Mouse (Mus musculus) kidney, embryonic 14.5 days (tissue): Measurements from ENCODE around the gene Tbr1. TPM values are rescaled to one million over a fixed set of nuclear protein-coding genes. Genes with fewer than 3 reads are reported as not detected.
A peak's percentile ranks its signal among the peaks of the same experiment; 100 is the strongest.

Experiments used
- ATAC-seq: fragments of 200-750 bp; cut with Nextera tagmentation; 2 replicates; pipeline ENCODE4 v1.8.0; 2017; ENCODE audit warnings: moderate number of reproducible peaks, mild to moderate bottlenecking, moderate TSS enrichment, moderate library complexity; ENCODE audit not compliant: low FRiP score, low TSS enrichment
- H3K27ac ChIP-seq: fragments of 300-500 bp; sonication (generic); 2 replicates; pipeline ENCODE4 v1.5.1; 2014; ENCODE audit warnings: low read depth, mild to moderate bottlenecking, low read length, moderate library complexity, mixed read lengths
- H3K27me3 ChIP-seq: fragments of 300-500 bp; sonication (generic); 2 replicates; pipeline ENCODE4 v1.6.1; 2014; ENCODE audit warnings: mild to moderate bottlenecking, low read length; ENCODE audit not compliant: control insufficient read depth, insufficient read depth
- H3K36me3 ChIP-seq: fragments of 300-500 bp; sonication (generic); 2 replicates; pipeline ENCODE4 v1.6.1; 2014; ENCODE audit warnings: low read length, mixed read lengths; ENCODE audit not compliant: control insufficient read depth, insufficient read depth
- H3K4me1 ChIP-seq: fragments of 300-500 bp; sonication (generic); 2 replicates; pipeline ENCODE4 v1.6.1; 2014; ENCODE audit warnings: low read length, mixed read lengths; ENCODE audit not compliant: control insufficient read depth, insufficient read depth
- H3K4me2 ChIP-seq: fragments of 300-500 bp; sonication (generic); replicated peaks from 2 replicates; pipeline ENCODE4 v1.6.1; 2014; ENCODE audit warnings: low read depth, mild to moderate bottlenecking, low read length
- H3K4me3 ChIP-seq: fragments of 300-500 bp; sonication (generic); 2 replicates; pipeline ENCODE4 v1.5.1; 2014; ENCODE audit warnings: mild to moderate bottlenecking, low read length
- H3K9ac ChIP-seq: fragments of 300-500 bp; sonication (generic); 2 replicates; pipeline ENCODE4 v1.6.1; 2014; ENCODE audit warnings: low read depth, mild to moderate bottlenecking, low read length, moderate library complexity
- H3K9me3 ChIP-seq: fragments of 300-500 bp; sonication (generic); 2 replicates; pipeline ENCODE4 v1.6.1; 2016; ENCODE audit warnings: low read length; ENCODE audit not compliant: control insufficient read depth
- WGBS: fragments of 180-500 bp; shearing (Covaris S2); extraction: QIAGEN DNeasy Blood & Tissue Kit; methylation state at CpG from one replicate; pipeline ENCODE4 v1.1.7; 2014; 5-methylcytosine and 5-hydroxymethylcytosine counted together
- polyA plus RNA-seq: library from polyadenylated mRNA; unstranded; fragments of >200 nt; fragmentation: Nextera tagmentation; extraction: Ambion mirVana; gene quantifications from 2 replicates; pipeline ENCODE4 v1.2.1, GENCODE M21; 2014

Gene Tbr1
- polyA plus RNA-seq, 1 experiment from 2014 or later = 0.05 TPM

DNA sequence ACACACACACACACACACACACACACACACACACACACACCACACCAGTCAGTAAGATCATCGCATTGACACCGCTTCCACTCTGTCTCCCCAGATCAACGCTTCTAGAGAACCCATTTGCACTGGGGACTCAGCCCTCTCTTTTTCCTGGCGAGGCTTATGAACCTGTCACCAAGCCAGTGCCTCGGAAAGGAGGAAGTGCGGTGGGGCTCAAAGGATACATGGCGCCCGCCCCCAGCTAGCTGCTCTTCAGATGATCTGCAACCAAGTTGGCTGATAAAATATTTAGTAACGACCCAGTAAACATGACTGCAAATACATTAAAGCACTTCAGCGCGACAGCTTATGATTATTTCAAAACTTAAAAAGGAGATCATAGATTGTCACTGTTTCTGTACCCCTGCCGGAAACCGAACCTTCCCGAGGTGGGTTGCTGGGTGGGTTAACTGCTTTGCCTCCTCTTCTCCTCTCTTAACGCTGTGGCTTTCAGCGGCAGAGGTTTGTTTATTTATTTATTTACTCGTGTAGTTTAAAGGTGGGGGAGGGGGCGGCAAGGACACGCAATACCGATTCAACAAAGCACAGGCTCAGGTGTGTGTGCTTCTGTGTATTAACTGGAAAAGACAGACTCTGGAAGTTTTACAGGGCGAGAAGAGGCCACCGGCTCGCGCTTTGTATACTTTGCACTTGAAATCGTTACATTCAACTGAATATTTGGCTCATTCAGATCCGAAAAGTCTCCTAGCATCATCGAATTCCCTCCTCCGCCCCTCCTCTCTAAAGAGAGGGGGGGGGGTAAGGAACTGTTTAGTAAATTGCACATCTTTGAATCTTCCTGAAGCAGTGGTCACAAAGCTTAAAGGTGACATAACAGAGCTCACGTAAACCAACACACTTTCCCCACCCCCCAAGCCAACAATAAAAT is 975 bp downstream of the Tbr1 start:
- no peak for ATAC-seq
- H3K4me2 ChIP-seq = no peak overlapping the region
- no peaks in the 10 kb centered on the region for H3K9me3 ChIP-seq
- peaks cover 53% of the 10 kb centered on the region for H3K27me3 ChIP-seq
- no peak overlapping the region for H3K27ac ChIP-seq
- 1% methylated on average over 29 of the region's 29 CpGs for WGBS
- H3K36me3 ChIP-seq = peaks cover 4% of the 10 kb centered on the region; the same call in 1 of the 2 replicates
- H3K4me1 ChIP-seq = no peaks in the 10 kb centered on the region
- no peak overlapping the region for H3K9ac ChIP-seq
- H3K4me3 ChIP-seq = no peak overlapping the region

DNA sequence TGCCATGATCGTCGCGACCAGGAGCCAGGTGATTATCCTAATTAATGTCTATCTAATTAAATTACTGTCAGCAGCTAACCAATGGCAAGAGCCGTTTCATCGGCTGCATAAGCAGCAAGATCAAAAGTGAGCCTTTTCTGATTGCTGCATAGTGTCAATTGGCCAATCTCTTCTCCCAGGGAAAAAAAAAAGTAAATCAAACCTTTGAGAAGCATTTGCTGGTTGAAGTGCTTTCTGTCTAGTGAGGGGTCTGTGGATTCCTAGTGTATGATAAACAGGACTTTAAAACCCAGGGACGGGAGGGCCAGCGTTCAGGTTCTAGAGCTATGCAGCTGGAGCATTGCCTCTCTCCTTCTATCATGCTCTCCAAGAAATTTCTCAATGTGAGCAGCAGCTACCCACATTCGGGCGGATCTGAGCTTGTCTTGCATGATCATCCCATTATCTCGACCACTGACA is 1.7 kb downstream of the Tbr1 start:
- no peaks in the 10 kb centered on the region for H3K9me3 ChIP-seq
- H3K4me3 ChIP-seq = no peak overlapping the region
- H3K4me2 ChIP-seq = no peak overlapping the region
- WGBS = 1% methylated on average over 10 of the region's 10 CpGs
- peaks cover 57% of the 10 kb centered on the region for H3K27me3 ChIP-seq
- H3K4me1 ChIP-seq = no peaks in the 10 kb centered on the region
- ATAC-seq = no peak
- no peak overlapping the region for H3K27ac ChIP-seq
- H3K9ac ChIP-seq = no peak overlapping the region
- peaks cover 4% of the 10 kb centered on the region; the same call in 1 of the 2 replicates for H3K36me3 ChIP-seq

DNA sequence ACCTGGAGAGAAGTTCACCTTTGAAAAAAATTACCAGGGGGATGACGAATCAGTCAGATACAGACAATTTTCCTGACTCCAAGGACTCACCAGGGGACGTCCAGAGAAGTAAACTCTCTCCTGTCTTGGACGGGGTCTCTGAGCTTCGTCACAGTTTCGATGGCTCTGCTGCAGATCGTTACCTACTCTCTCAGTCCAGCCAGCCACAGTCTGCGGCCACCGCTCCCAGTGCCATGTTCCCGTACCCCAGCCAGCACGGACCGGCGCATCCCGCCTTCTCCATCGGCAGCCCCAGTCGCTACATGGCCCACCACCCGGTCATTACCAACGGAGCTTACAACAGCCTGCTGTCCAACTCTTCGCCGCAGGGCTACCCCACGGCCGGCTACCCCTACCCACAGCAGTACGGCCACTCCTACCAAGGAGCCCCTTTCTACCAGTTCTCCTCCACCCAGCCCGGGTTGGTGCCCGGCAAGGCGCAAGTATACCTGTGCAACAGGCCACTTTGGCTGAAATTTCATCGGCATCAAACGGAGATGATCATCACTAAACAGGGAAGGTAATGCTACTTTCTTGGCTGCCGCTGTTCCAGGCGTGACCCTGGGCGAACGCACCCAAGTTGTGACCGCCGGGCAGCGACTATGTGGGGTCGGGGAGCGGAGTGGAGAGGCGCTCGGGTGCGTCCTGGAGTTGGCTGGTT is 2.3 kb downstream of the Tbr1 start:
- H3K4me3 ChIP-seq = peak overlapping the region; percentile 12; the same call in 1 of the 2 replicates
- H3K4me2 ChIP-seq = no peak overlapping the region
- peaks cover 63% of the 10 kb centered on the region for H3K27me3 ChIP-seq

DNA sequence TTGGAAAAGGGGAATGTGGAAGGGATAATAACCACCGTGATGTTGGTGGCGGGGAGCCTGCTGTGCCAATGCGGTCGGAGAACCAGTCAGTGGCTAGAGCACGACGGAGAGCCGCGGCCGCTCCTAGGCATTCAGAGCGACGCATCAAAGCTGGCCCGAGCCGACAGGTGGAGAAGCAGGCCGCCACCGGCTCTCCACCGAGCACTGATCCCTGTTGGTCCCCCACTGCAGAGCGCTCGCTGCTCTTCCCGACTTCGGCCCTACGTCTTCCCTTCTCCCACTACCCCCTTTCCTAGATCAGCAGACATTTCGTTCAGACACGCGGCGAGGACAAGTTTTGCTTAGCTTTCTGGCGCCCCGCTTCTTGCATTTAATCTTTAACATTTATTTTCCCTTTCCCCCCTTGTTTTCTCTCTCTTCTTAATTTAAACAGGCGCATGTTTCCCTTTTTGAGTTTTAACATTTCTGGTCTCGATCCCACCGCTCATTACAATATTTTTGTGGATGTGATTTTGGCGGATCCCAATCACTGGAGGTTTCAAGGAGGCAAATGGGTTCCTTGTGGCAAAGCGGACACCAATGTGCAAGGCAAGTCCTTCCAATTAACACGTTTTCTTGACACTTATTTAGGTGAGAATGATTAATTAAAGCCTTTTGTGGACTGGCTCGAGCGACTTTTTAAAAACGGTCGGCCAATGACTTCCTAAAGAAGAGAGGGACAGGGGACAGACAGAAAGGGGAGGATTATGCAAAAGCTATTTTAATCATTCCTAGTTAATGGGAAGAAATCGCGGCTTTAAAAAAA is 3.0 kb downstream of the Tbr1 start:
- H3K4me2 ChIP-seq = no peak overlapping the region
- peak overlapping the region; percentile 12; the same call in 1 of the 2 replicates for H3K4me3 ChIP-seq
- no peak overlapping the region for H3K9ac ChIP-seq
- no peaks in the 10 kb centered on the region for H3K9me3 ChIP-seq
- peaks cover 70% of the 10 kb centered on the region for H3K27me3 ChIP-seq
- no peaks in the 10 kb centered on the region for H3K4me1 ChIP-seq
- H3K27ac ChIP-seq = no peak overlapping the region
- ATAC-seq = 0 out of 2 replicates have a peak, but pooled peaks have one; percentile 41
- no peaks in the 10 kb centered on the region for H3K36me3 ChIP-seq
- WGBS = under 1% methylated on average over 39 of the region's 39 CpGs

More for the DNA sequence above, 2.3 kb downstream of the Tbr1 start:
- Histone ChIP-seq H3K27ac (no peak overlapping the region), H3K9ac (no peak overlapping the region), H3K36me3 (peaks cover 2% of the 10 kb centered on the region; the same call in 1 of the 2 replicates), H3K4me1 (no peaks in the 10 kb centered on the region), H3K9me3 (no peaks in the 10 kb centered on the region)
- WGBS = 1% methylated on average over 39 of the region's 39 CpGs
- peak; percentile 37; the same call in 1 of the 2 replicates for ATAC-seq

DNA sequence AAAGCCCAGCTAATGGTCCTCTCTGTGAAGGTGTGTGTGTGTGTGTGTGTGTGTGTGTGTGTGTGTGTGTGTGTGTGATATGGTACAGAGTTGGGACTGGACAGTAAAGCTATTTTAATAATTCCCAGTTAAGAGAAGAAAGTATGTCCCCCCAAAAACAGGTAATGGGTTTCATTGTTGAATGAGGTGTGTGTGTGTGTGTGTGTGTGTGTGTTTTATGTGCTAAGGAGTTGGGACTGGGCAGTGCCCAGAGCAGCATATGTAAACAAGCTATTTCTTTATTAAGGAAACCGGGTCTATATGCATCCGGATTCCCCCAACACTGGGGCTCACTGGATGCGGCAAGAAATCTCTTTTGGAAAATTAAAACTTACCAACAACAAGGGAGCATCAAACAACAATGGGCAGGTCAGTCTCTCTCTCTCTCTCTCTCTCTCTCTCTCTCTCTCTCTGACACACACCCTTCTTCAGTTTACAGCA is 3.7 kb downstream of the Tbr1 start:
- 2% methylated on average over 3 of the region's 3 CpGs for WGBS
- H3K4me1 ChIP-seq = no peaks in the 10 kb centered on the region
- H3K27me3 ChIP-seq = peaks cover 74% of the 10 kb centered on the region

DNA sequence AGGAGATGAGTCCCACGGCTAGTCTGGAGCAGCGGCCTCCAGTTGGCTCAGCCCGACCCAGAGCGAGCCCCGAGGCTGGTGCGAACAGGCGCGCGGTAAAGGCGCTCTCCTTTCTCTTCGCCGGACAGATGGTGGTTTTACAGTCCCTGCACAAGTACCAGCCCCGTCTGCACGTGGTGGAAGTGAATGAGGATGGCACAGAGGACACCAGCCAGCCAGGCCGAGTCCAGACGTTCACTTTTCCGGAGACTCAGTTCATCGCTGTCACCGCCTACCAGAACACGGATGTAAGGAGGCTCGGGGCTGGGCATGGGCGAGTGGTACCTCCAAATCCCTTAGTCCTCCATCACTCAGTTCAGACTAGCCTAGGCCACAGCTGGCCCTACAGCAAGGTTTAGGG is 4.4 kb downstream of the Tbr1 start:
- Histone ChIP-seq H3K9me3 (no peaks in the 10 kb centered on the region), H3K36me3 (no peaks in the 10 kb centered on the region), H3K4me2 (no peak overlapping the region), H3K27me3 (peaks cover 77% of the 10 kb centered on the region), H3K4me3 (no peak overlapping the region), H3K4me1 (no peaks in the 10 kb centered on the region), H3K27ac (no peak overlapping the region), H3K9ac (no peak overlapping the region)
- no peak for ATAC-seq
- WGBS = 0% methylated on average over 22 of the region's 22 CpGs

More for the DNA sequence above, 3.7 kb downstream of the Tbr1 start:
- no peak overlapping the region for H3K4me2 ChIP-seq
- H3K27ac ChIP-seq = no peak overlapping the region
- no peaks in the 10 kb centered on the region for H3K36me3 ChIP-seq
- no peak overlapping the region for H3K9ac ChIP-seq
- no peak overlapping the region for H3K4me3 ChIP-seq
- ATAC-seq = no peak
- H3K9me3 ChIP-seq = no peaks in the 10 kb centered on the region

DNA sequence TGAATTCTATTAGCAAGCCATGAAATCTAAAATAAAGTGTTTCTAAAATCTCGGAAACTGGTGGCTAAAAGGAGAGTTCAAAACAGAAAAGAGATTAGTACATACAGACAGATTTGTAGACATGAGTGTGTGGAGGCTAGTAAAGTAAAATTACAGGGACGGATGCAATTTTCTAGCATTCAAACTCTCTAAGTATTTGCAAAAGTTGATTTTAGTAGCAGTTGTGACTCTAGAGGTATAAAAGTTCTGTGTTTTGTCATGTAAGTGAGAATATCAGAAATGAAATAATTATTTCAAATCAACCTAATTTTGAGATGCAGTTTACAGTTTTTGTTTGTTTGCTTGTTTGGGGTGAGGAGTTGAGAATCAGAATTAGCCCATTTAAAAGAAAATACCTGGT is 5.1 kb downstream of the Tbr1 start:
- no peak overlapping the region for H3K9ac ChIP-seq
- H3K27ac ChIP-seq = no peak overlapping the region
- H3K9me3 ChIP-seq = no peaks in the 10 kb centered on the region
- H3K4me2 ChIP-seq = no peak overlapping the region
- H3K4me1 ChIP-seq = no peaks in the 10 kb centered on the region
- H3K36me3 ChIP-seq = no peaks in the 10 kb centered on the region
- H3K4me3 ChIP-seq = no peak overlapping the region
- WGBS = 21% methylated on average over 2 of the region's 2 CpGs
- ATAC-seq = no peak
- H3K27me3 ChIP-seq = peaks cover 77% of the 10 kb centered on the region

DNA sequence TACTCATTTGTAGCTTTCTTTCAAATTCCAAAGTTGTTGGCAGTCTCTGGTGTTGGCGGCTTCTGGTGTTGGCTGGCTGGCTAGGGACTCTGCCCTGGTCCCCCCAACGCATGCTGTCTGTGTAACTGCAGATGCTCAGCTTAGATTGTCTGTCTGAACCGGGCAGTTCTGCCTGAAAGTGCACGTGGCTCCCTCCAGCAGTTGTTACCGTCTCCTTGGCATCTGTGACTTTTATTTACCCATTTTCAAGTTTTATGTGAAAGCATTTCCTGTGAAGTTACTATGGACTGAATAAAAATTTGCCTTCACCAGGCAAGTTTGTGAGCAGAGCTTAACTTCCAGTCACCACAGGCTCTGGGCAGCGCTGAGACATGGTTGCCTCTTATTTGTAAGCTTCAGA is 6.0 kb downstream of the Tbr1 start:
- no peak for ATAC-seq
- Histone ChIP-seq H3K4me1 (no peaks in the 10 kb centered on the region), H3K36me3 (no peaks in the 10 kb centered on the region), H3K9ac (no peak overlapping the region), H3K9me3 (no peaks in the 10 kb centered on the region), H3K4me2 (no peak overlapping the region), H3K4me3 (no peak overlapping the region), H3K27ac (no peak overlapping the region), H3K27me3 (peaks cover 82% of the 10 kb centered on the region)
- WGBS = 2% methylated on average over 6 of the region's 6 CpGs
